Mouse (Mus musculus) heart, postnatal 36 days (tissue): ENCODE data around the gene Cd55. TPM values are rescaled to one million over a fixed set of nuclear protein-coding genes. Genes with fewer than 3 reads are reported as not detected.
"Not testable (repeated sequence)": the region's sequence is repeated elsewhere in the genome, so short reads cannot be mapped to it uniquely, and the experiment has no call there.

Experiments
- DNase-seq, 2 experiments: peaks; one replicate each; pipeline ENCODE4 v3.0.0; 2021 to 2022
- intact Hi-C: fragments of 180-260 bp; cut with DNase I; formaldehyde crosslinking; loops from one replicate; pipeline ENCODE4 v1.15.1; 2025
- total RNA-seq, 2 experiments: library from RNA; stranded (reverse); gene quantifications; 2 replicates each; pipeline ENCODE4 v1.2.3; 2021

Gene Cd55
- total RNA-seq, result 10 to 100 TPM in 1 of 2 experiments, 1 to 10 TPM in 1; 9.9 to 12.0 TPM

GRCm38 (mm10) chr1:130462084-130462861 lies at the start of gene Cd55:
Gene Cd55, minus strand, starts transcription at chr1:130462744.
- DNase-seq, result peak; percentile 88 to 89
- intact Hi-C loops, result loop anchor here (5.0 kb wide), 1 partner anchor 50 kb away; no protein-coding TSS in a partner anchor

GRCm38 (mm10) chr1:130511823-130512370 lies 49.4 kb upstream of the Cd55 start:
- intact Hi-C loops, result loop anchor here (5.0 kb wide), 1 partner anchor 50 kb away; the partner anchor contains the start of gene Cd55
- peak; percentile 34 to 47 for DNase-seq

GRCm38 (mm10) chr1:130508957-130509350 lies 46.4 kb upstream of the Cd55 start:
- intact Hi-C loops, result no loop called here
- DNase-seq, result no peak

GRCm38 (mm10) chr1:130508030-130508956 lies 45.7 kb upstream of the Cd55 start:
- DNase-seq, result no peak
- intact Hi-C loops, result no loop called here

- intact Hi-C loops, result no loop called here
- no peak for DNase-seq
Measured at GRCm38 (mm10) chr1:130507408-130507807, 44.9 kb upstream of the Cd55 start.

GRCm38 (mm10) chr1:130499962-130500361 lies 37.4 kb upstream of the Cd55 start:
- intact Hi-C loops, result no loop called here
- DNase-seq, result no peak

- no peak for DNase-seq
- intact Hi-C loops, result no loop called here
Measured at GRCm38 (mm10) chr1:130498331-130498730, 35.8 kb upstream of the Cd55 start.

GRCm38 (mm10) chr1:130486816-130487545 lies 24.4 kb upstream of the Cd55 start:
- DNase-seq, result no peak
- intact Hi-C loops, result no loop called here

GRCm38 (mm10) chr1:130485828-130486620 lies 23.5 kb upstream of the Cd55 start:
- DNase-seq, result no peak
- intact Hi-C loops, result no loop called here

GRCm38 (mm10) chr1:130485376-130485775 lies 22.8 kb upstream of the Cd55 start:
- intact Hi-C loops, result no loop called here
- DNase-seq, result no peak

GRCm38 (mm10) chr1:130474936-130475335 lies 12.4 kb upstream of the Cd55 start:
- intact Hi-C loops, result no loop called here

GRCm38 (mm10) chr1:130474226-130474625 lies 11.7 kb upstream of the Cd55 start:
- intact Hi-C loops, result no loop called here
- DNase-seq, result no peak

More at GRCm38 (mm10) chr1:130474936-130475335, 12.4 kb upstream of the Cd55 start:
- DNase-seq, result no peak

GRCm38 (mm10) chr1:130470074-130470473 lies 7.5 kb upstream of the Cd55 start:
- no peak for DNase-seq
- intact Hi-C loops, result no loop called here

- DNase-seq, result no peak
- intact Hi-C loops, result loop anchor here (2.0 kb wide), 1 partner anchor 41 kb away; no protein-coding TSS in a partner anchor
Measured at GRCm38 (mm10) chr1:130467453-130467852, 4.9 kb upstream of the Cd55 start.

GRCm38 (mm10) chr1:130464173-130464572 lies 1.6 kb upstream of the Cd55 start:
- no peak for DNase-seq
- intact Hi-C loops, result loop anchor here (5.0 kb wide), 1 partner anchor 48 kb away; no protein-coding TSS in a partner anchor

- DNase-seq, result no peak
- intact Hi-C loops, result loop anchor here (5.0 kb wide), 1 partner anchor 49 kb away; no protein-coding TSS in a partner anchor
Measured at GRCm38 (mm10) chr1:130462867-130463266, 323 bp upstream of the Cd55 start.

GRCm38 (mm10) chr1:130455111-130455510 lies 7.4 kb downstream of the Cd55 start:
- no peak for DNase-seq
- intact Hi-C loops, result no loop called here

- DNase-seq, intact Hi-C loops: not testable (repeated sequence)
Measured at GRCm38 (mm10) chr1:130442930-130443329, 19.6 kb downstream of the Cd55 start.

GRCm38 (mm10) chr1:130430920-130431319 lies 31.6 kb downstream of the Cd55 start:
- DNase-seq, result no peak
- intact Hi-C loops, result no loop called here
